Mouse (Mus musculus) thymus, adult 2 months (tissue): ENCODE results near the gene Omp. TPM values are rescaled to one million over a fixed set of nuclear protein-coding genes. Genes with fewer than 3 reads are reported as not detected.
A peak's percentile ranks its signal among the peaks of the same experiment; 100 is the strongest.

Experiments
- DNase-seq: peaks from one replicate; pipeline ENCODE4 v3.0.0; 2021
- H3K27ac ChIP-seq: fragments of 200-500 bp; 2 replicates; pipeline ENCODE4 v1.5.1; 2012; ENCODE audit warnings: low read length, control low read depth; ENCODE audit not compliant: control insufficient read depth, insufficient read depth
- H3K27me3 ChIP-seq: fragments of 200-500 bp; 2 replicates; pipeline ENCODE4 v1.6.1; 2012; ENCODE audit warnings: mild to moderate bottlenecking, low read length, moderate library complexity, mixed read lengths; ENCODE audit not compliant: control insufficient read depth, insufficient read depth
- H3K36me3 ChIP-seq: fragments of 200-500 bp; 2 replicates; pipeline ENCODE4 v1.6.1; 2012; ENCODE audit warnings: mild to moderate bottlenecking, low read length, moderate library complexity; ENCODE audit not compliant: control insufficient read depth, insufficient read depth
- H3K4me1 ChIP-seq: fragments of 200-500 bp; replicated peaks from 2 replicates; pipeline ENCODE4 v1.6.1; 2012; ENCODE audit warnings: low read length; ENCODE audit not compliant: control insufficient read depth, insufficient read depth
- H3K4me3 ChIP-seq: fragments of 200-500 bp; 2 replicates; pipeline ENCODE4 v1.5.1; 2012; ENCODE audit warnings: mild to moderate bottlenecking, low read length, control low read depth, moderate library complexity; ENCODE audit not compliant: control insufficient read depth, insufficient read depth
- CTCF ChIP-seq: fragments of 200-500 bp; IDR thresholded peaks from 2 replicates; pipeline ENCODE4 v1.5.1; 2012; ENCODE audit warnings: mild to moderate bottlenecking, control low read depth, low read length, moderate library complexity, borderline replicate concordance; ENCODE audit not compliant: control insufficient read depth, poor library complexity, insufficient read depth; ENCODE audit errors: extremely low read depth
- POLR2A ChIP-seq: fragments of 200-500 bp; IDR thresholded peaks from 2 replicates; pipeline ENCODE4 v1.6.1; 2012; ENCODE audit warnings: mild to moderate bottlenecking, low read length, control low read depth, moderate library complexity; ENCODE audit not compliant: control insufficient read depth, poor library complexity, insufficient read depth; ENCODE audit errors: extremely low read depth
- WGBS: fragments of 180-500 bp; shearing (Covaris S2); methylation state at CpG from one replicate; pipeline ENCODE4 v1.1.7; 2018; 5-methylcytosine and 5-hydroxymethylcytosine counted together
- polyA plus RNA-seq: library from polyadenylated mRNA; depleted of rRNA; stranded (reverse); fragments of >200 nt; gene quantifications from 2 replicates; pipeline ENCODE4 v1.2.3, GENCODE M21; 2012

Gene Omp
- polyA plus RNA-seq, 1 experiment, result 1.8 TPM

DNA sequence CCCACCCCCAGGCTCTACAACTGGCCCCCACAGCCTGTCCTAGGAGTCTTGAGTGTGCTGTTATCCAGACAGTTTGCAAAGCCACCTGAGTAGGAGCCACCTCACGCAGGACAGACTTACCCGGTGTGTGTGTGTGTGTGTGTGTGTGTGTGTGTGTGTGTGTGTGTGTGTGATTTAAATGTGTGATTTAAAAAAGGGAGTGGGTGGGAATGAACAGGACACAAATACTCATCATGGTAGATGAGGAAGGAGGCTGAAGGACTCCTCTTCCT is 25.4 kb downstream of the Omp start:
- H3K27me3 ChIP-seq, result no peaks in the 10 kb centered on the region
- peaks cover 10% of the 10 kb centered on the region for H3K4me1 ChIP-seq
- no peak overlapping the region for H3K4me3 ChIP-seq
- WGBS, result 77% methylated on average over 2 of the region's 2 CpGs
- H3K27ac ChIP-seq, result no peak overlapping the region
- H3K36me3 ChIP-seq, result no peaks in the 10 kb centered on the region
- DNase-seq, result no peak
- TF ChIP-seq CTCF, result no peak

DNA sequence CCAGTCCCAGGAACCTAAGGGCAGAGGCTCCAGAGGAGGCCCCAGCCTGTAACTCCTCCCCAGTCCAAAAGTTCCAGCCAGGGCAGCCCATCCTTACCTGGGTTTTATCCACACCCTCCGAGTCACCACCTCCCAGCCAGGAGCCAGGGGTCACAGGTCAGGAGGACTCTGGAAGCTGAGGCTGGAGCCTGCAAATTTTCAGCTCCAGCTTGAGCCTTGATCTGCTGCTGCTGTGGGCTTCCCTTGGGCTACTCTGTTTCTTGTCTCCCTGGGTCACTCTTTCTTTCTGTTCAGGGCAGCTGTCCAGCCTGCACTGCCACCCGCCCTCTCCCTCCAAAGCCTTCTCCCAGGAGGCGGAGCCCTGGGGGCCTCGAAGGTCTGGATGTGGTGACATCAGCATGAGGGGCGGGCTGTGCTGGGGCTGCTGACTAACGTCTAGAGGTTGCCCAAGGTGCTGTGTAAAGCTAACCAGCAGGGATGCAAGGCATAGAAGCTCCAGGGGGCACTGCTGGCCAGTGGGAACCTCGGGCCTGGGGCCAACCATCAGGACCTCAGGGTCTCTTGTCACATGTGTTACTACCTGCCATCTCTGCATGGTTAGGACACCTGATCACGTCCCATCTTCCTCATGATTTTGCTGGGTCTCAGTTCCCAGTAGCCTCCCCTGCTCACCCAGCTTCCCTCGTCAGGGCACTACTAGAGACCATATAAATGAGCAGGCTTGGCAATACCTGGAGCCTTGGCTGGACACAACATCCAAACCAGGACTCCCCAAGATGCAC is 25.9 kb downstream of the Omp start, which contains the start of gene Myo7a:
TSS of gene Myo7a (minus strand) at position 346 of the 782 bp plus-strand sequence.
- Histone ChIP-seq H3K27me3 (no peaks in the 10 kb centered on the region), H3K36me3 (no peaks in the 10 kb centered on the region), H3K4me3 (peak within 1 kb of the TSS; percentile 51), H3K27ac (no peak within 1 kb of the TSS), H3K4me1 (peaks cover 10% of the 10 kb centered on the region)
- TF ChIP-seq CTCF (no peak), POLR2A (no peak)
- WGBS, result 70% methylated on average over 9 of the region's 9 CpGs
- DNase-seq, result no peak

GRCm38 (mm10) chr7:98117012-98117660 is 28.2 kb downstream of the Omp start:
- no peak for DNase-seq
- 49% methylated on average over 11 of the region's 11 CpGs for WGBS

GRCm38 (mm10) chr7:98114656-98115055 is 30.6 kb downstream of the Omp start:
- DNase-seq, result no peak
- Histone ChIP-seq H3K4me3 (no peak overlapping the region), H3K36me3 (no peaks in the 10 kb centered on the region), H3K27me3 (no peaks in the 10 kb centered on the region; the same call in 1 of the 2 replicates), H3K27ac (no peak overlapping the region), H3K4me1 (no peaks in the 10 kb centered on the region)
- TF ChIP-seq CTCF (no peak), POLR2A (no peak)
- WGBS, result 80% methylated on average over 6 of the region's 6 CpGs

More at GRCm38 (mm10) chr7:98117012-98117660, 28.2 kb downstream of the Omp start:
- Histone ChIP-seq H3K27me3 (no peaks in the 10 kb centered on the region), H3K27ac (no peak overlapping the region), H3K4me3 (no peak overlapping the region), H3K36me3 (no peaks in the 10 kb centered on the region), H3K4me1 (peaks cover 4% of the 10 kb centered on the region)
- TF ChIP-seq CTCF (no peak), POLR2A (no peak)

DNA sequence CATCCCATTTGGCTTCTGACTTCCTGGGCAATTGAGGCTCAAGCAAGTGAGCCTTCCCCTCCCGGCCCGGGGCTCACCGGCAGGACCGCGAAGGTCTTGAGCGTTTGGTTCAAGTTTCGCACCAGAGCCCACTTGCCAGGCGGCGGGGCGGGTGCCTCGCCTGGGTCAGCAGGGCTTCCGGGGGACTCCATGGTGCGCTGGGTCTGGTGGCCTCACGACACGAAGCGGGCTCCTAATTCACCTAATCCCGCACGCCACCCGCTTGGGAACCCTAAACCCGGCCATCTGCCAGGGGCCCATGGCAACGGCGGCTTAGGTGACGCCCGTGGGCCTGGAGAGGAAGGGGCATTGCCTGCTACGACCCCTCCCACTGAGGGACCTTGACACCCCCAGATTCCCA is 34.1 kb downstream of the Omp start:
- Histone ChIP-seq H3K27me3 (no peaks in the 10 kb centered on the region; the same call in 1 of the 2 replicates), H3K36me3 (no peaks in the 10 kb centered on the region), H3K4me3 (no peak overlapping the region), H3K4me1 (peaks cover 21% of the 10 kb centered on the region), H3K27ac (no peak overlapping the region)
- DNase-seq, result no peak
- WGBS, result 31% methylated on average over 25 of the region's 25 CpGs
- TF ChIP-seq CTCF (no peak), POLR2A (no peak)

DNA sequence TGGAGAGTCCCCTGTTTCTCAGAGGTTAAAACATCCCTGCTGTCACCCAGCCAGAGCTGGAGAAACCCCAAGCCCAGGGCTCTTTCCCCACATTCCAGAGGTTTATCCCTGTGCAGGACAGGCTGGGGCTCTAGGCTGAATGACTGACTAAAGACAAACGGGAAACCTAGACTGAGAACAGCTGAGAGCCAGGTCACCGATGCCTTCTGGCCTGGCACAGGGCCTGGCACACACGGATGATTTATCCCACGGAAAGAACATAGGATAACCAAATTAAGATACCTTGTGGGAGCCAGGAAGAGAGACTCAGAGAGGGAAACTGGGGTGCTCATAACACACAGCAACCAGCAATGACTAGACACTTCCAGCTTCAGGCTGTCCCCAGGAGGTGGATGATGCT is 35.5 kb downstream of the Omp start:
- H3K4me1 ChIP-seq, result peaks cover 21% of the 10 kb centered on the region
- H3K4me3 ChIP-seq, result no peak overlapping the region
- TF ChIP-seq CTCF, result no peak
- TF ChIP-seq POLR2A, result no peak
- DNase-seq, result no peak
- no peak overlapping the region for H3K27ac ChIP-seq
- no peaks in the 10 kb centered on the region; the same call in 1 of the 2 replicates for H3K27me3 ChIP-seq
- 93% methylated on average over 4 of the region's 4 CpGs for WGBS
- no peaks in the 10 kb centered on the region for H3K36me3 ChIP-seq
